Mouse (Mus musculus) hindbrain, embryonic 10.5 days (tissue): ENCODE results near the gene Kcnab2. TPM values are rescaled to one million over a fixed set of nuclear protein-coding genes. Genes with fewer than 3 reads are reported as not detected.

Source experiments
- DNase-seq: peaks from one replicate; pipeline ENCODE4 v3.0.0-alpha.2; 2017; ENCODE audit warnings: low spot score
- H3K27ac ChIP-seq: fragments of 300-500 bp; sonication (generic); 2 replicates; pipeline ENCODE4 v1.5.1; 2016; ENCODE audit warnings: mild to moderate bottlenecking, moderate library complexity
- H3K27me3 ChIP-seq: fragments of 300-500 bp; sonication (generic); 2 replicates; pipeline ENCODE4 v1.6.1; 2016; ENCODE audit warnings: mild to moderate bottlenecking; ENCODE audit not compliant: poor library complexity, insufficient read depth, severe bottlenecking
- H3K36me3 ChIP-seq: fragments of 300-500 bp; sonication (generic); 2 replicates; pipeline ENCODE4 v1.6.1; 2016; ENCODE audit warnings: mild to moderate bottlenecking, moderate library complexity
- H3K4me1 ChIP-seq: fragments of 300-500 bp; sonication (generic); replicated peaks from 2 replicates; pipeline ENCODE4 v1.6.1; 2016; ENCODE audit warnings: mild to moderate bottlenecking
- H3K4me3 ChIP-seq: fragments of 300-500 bp; sonication (generic); 2 replicates; pipeline ENCODE4 v1.5.1; 2016; ENCODE audit warnings: mild to moderate bottlenecking, moderate library complexity
- H3K9me3 ChIP-seq: fragments of 300-500 bp; sonication (generic); 2 replicates; pipeline ENCODE4 v1.6.1; 2016; ENCODE audit warnings: mild to moderate bottlenecking, moderate library complexity
- WGBS: fragments of 180-500 bp; shearing (Covaris S2); methylation state at CpG from one replicate; pipeline ENCODE4 v1.1.7; 2016; 5-methylcytosine and 5-hydroxymethylcytosine counted together
- polyA plus RNA-seq: library from polyadenylated mRNA; unstranded; fragments of >200 nt; fragmentation: Nextera tagmentation; extraction: Ambion mirVana; gene quantifications from 2 replicates; pipeline ENCODE4 v1.2.1, GENCODE M21; 2016

Gene Kcnab2
- 11.6 and 16.0 TPM in 2 replicates for polyA plus RNA-seq

DNA sequence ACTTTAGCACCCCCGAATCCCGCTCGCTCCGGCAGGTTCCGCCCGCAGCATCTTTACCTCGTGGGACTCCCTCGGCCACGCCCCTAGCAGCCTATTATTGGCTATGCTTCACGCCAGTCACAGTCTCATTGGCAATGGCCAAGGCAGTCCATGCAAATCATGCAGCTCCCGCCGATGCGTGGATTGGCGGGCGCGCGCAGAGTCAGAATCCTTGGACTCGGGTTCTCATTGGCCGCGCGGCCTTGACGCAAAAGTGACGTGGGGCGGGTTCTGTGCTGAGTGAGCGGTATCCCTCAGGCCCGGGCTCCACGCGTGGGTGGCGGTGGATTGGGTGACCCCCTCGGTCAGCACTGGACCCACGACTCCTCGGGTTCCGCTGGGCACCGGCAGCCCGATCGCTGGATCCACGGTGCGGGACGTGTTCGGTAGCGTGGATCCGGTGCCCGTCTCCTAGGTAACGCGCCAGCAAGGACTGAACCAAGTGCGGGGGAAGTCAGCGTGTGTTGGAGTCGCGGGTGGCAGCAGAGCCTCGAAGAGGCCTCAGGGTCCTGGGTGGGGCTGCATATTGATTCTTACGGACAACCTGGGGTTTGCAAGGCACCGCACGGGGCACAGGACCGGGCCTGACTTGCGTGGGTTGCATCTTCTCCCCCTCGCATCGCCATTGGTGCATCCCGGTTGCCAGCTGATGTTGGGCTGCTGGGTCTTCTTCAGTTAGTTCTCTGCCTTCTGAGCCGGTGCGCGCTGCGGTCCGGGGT, at the start of gene Kcnab2:
Gene Kcnab2, minus strand, starts transcription at position 406 of the 758 bp plus-strand sequence.
- peak within 1 kb of the TSS; percentile 99 for H3K27ac ChIP-seq
- H3K4me1 ChIP-seq, result peaks cover 27% of the 10 kb centered on the region
- peak within 1 kb of the TSS; percentile 79 for H3K4me3 ChIP-seq
- peak; percentile 99 for DNase-seq
- H3K9me3 ChIP-seq, result peaks cover 3% of the 10 kb centered on the region; the same call in 1 of the 2 replicates
- peaks cover 3% of the 10 kb centered on the region; the same call in 1 of the 2 replicates for H3K36me3 ChIP-seq
- H3K27me3 ChIP-seq, result peaks cover 26% of the 10 kb centered on the region
- under 1% methylated on average over 63 of the region's 63 CpGs for WGBS

DNA sequence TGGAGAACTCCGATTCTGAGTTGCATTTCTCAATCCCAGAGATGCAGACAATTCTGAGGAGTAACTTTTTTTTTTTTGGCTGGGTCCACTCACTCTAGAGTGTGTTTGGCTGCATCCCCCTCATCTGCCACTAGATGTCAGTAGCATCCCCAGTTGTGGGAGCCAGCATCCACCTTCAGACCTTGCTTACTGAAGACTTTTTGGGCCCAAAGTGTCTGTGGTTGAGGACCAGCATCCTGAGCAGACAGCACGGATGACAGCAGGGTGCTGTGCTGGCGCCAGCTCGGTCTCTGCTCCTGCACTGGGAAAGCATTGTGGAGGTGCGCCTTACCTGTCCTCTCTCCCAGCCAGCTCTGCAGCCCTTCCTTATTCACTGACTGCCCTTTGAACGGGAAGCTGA, 42.4 kb upstream of the Kcnab2 start:
- Histone ChIP-seq H3K27me3 (no peaks in the 10 kb centered on the region), H3K4me3 (no peak overlapping the region), H3K36me3 (peaks cover 19% of the 10 kb centered on the region), H3K9me3 (no peaks in the 10 kb centered on the region), H3K4me1 (0 out of 2 replicates have a peak, but pooled peaks cover 3% of the 10 kb centered on the region), H3K27ac (no peak overlapping the region)
- 38% methylated on average over 6 of the region's 6 CpGs for WGBS
- DNase-seq, result peak; percentile 68

DNA sequence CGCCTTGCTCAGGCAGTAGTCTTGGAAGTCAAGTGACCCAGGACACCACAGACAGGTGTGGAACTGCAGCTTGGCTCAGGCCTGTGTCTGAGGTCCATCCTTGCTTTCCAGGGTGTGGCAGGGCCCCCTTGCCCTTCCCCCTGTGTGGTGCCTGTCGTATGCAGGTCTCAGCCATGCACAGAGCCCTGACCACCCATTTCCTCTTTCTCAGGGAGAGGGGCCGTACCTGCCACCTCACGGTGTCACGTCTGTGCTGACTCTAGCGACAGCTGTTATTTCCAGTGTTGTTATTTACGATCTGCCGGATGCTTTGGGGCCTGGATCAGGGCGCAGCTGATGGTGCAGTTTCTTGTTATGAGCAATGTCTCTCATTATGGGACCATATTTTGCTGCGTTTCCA, 41.4 kb upstream of the Kcnab2 start:
- no peak for DNase-seq
- 85% methylated on average over 10 of the region's 10 CpGs for WGBS
- H3K4me1 ChIP-seq, result 0 out of 2 replicates have a peak, but pooled peaks cover 3% of the 10 kb centered on the region
- H3K4me3 ChIP-seq, result no peak overlapping the region
- peaks cover 10% of the 10 kb centered on the region for H3K36me3 ChIP-seq
- no peaks in the 10 kb centered on the region for H3K27me3 ChIP-seq
- H3K9me3 ChIP-seq, result no peaks in the 10 kb centered on the region
- H3K27ac ChIP-seq, result no peak overlapping the region

DNA sequence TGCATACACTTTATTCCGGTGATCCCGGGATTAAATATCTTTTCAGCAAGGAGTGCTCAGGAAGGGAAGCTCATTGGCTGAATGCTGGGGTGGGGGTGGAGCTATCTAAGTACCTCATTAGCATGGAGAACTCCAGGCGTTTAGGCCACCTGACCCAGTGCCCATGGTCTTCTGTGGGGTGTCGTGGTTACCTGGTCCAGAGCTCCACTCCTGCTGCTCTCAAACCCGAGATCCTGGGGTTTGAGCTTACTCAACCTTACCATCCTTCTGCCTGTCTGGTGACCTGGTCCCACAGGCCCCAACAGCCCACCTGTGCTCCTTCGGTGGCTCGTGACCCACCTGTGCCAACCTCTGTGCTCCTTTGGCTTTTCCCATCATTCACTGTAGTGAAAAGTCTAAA, 37.2 kb upstream of the Kcnab2 start:
- peaks cover 9% of the 10 kb centered on the region for H3K36me3 ChIP-seq
- WGBS, result 85% methylated on average over 7 of the region's 7 CpGs
- no peak overlapping the region for H3K27ac ChIP-seq
- H3K9me3 ChIP-seq, result peaks cover 4% of the 10 kb centered on the region; the same call in 1 of the 2 replicates
- peaks cover 21% of the 10 kb centered on the region for H3K4me1 ChIP-seq
- no peak overlapping the region for H3K4me3 ChIP-seq
- no peak for DNase-seq
- no peaks in the 10 kb centered on the region for H3K27me3 ChIP-seq

DNA sequence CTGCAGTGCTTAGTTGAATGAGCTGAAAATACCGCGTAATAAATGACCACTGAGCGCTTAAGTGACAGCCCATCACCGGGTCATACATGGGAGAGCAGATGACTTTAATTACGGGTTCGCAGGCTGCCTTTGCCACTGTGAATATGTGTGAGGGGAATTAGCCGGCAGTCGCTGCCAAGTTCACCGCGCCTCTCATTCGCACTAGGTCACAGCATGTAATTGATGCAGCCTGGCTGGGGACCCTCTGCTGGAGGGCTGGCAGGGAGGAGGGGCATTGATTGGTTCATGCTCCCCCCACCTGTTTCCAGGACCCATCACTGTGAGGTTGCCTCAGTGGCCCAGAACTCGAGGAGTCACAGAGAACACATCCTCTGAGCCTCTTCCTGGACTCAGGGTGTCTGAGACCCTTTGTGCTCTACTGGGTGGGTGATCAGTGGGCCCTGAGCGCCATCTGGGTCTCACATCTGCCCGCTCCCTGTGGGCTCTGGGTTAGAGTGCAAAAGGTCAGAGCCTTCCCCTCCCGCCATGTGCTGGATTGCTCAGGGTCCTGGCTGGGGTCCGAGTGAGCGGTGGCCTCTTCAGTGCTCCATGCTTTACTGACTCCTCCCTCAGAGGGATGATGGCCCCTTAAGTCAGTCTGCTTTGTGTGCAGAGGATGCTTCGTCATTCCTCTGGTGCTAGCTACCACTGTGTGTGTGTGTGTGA, 34.7 kb upstream of the Kcnab2 start:
- peaks cover 21% of the 10 kb centered on the region for H3K4me1 ChIP-seq
- peaks cover 34% of the 10 kb centered on the region for H3K36me3 ChIP-seq
- H3K9me3 ChIP-seq, result peaks cover 8% of the 10 kb centered on the region; the same call in 1 of the 2 replicates
- peak; percentile 43 for DNase-seq
- no peaks in the 10 kb centered on the region for H3K27me3 ChIP-seq
- WGBS, result 55% methylated on average over 18 of the region's 18 CpGs
- H3K27ac ChIP-seq, result peak overlapping the region; percentile 72
- H3K4me3 ChIP-seq, result no peak overlapping the region

DNA sequence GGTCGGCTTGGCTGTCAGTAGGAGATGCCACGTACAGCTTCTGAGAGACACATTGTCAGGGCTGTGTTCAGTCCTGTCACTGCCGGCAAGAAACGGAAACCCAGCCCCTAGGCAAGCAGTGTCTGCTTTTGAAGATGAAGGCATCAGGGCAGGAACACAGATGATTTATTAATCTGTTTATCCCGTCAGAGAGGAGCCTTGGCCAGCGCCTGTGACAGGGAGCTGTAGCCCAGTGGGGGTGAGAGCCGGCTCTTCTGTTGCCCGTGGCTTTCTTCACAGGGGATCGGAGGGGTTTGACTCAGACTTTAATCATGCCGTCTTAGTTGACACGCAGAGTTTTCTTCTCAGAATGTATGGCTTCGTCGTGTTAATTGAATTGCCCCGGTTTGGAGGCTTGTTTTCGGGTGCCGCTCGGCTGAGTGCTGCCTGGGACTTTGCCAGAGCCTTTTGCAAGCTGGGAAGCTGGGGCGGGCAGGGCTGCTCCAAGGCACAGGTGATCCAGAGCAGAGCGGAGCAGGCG, 16.7 kb upstream of the Kcnab2 start:
- Histone ChIP-seq H3K27me3 (no peaks in the 10 kb centered on the region), H3K27ac (no peak overlapping the region), H3K4me1 (no peaks in the 10 kb centered on the region), H3K9me3 (peaks cover 4% of the 10 kb centered on the region; the same call in 1 of the 2 replicates), H3K4me3 (no peak overlapping the region), H3K36me3 (peaks cover 36% of the 10 kb centered on the region)
- no peak for DNase-seq
- 54% methylated on average over 20 of the region's 20 CpGs for WGBS

DNA sequence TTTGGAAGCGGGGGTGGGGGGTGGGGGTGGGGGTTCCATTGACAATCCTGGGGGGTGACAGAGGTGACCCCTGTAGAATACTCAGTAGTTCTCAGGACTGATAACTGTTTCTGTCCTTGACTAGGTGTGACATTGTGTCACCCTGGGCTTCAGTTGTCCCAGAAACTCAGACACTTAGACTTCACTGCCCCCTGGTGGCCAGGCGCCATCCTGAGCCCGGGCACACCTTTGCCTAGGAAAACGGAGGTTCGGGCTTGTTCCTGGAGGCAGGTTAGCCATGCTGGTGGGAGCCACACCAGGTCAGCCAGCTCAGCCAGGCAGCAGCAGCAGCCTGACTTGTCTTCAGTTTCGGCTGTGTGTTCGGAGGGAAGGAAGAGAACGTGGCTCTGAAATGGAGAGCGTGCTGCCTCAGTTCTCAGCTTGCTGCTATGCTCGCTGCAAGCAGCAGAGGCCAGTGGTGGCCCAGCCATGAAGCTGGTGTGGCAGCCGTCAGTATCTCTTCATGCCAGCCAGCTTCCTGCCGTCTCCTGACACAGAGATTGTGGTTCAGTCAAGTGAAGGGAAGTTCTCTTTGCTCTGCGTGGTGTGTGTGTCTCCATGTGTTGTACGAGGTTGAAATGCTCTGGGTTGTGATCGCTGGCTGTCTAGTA, 13.7 kb upstream of the Kcnab2 start:
- peak; percentile 69 for DNase-seq
- Histone ChIP-seq H3K4me1 (no peaks in the 10 kb centered on the region), H3K27me3 (no peaks in the 10 kb centered on the region), H3K9me3 (no peaks in the 10 kb centered on the region), H3K27ac (no peak overlapping the region), H3K36me3 (peaks cover 35% of the 10 kb centered on the region), H3K4me3 (no peak overlapping the region)
- WGBS, result 50% methylated on average over 15 of the region's 15 CpGs

DNA sequence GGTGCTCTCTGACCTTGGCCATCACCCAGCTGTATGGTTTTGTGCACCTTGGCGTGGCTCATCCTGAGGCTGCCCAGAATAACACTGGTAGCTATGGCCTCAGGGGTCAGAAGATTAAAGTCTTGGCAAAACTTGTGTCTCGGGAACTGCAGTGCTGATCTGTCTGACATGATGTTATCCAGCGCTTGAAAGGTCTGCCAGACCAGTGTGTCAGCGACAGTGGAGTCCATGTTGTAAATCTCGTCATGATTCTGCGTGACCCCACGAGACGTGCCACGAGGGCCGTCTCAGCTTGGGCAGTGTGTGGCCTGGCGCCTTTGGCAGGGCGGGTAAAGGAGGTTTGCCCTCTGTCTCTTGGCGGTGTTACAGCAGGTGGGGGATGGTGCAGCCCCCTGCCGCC, 12.6 kb upstream of the Kcnab2 start:
- Histone ChIP-seq H3K9me3 (no peaks in the 10 kb centered on the region), H3K4me3 (no peak overlapping the region), H3K27me3 (no peaks in the 10 kb centered on the region), H3K27ac (no peak overlapping the region), H3K4me1 (no peaks in the 10 kb centered on the region), H3K36me3 (peaks cover 35% of the 10 kb centered on the region)
- 92% methylated on average over 14 of the region's 14 CpGs for WGBS
- no peak for DNase-seq

DNA sequence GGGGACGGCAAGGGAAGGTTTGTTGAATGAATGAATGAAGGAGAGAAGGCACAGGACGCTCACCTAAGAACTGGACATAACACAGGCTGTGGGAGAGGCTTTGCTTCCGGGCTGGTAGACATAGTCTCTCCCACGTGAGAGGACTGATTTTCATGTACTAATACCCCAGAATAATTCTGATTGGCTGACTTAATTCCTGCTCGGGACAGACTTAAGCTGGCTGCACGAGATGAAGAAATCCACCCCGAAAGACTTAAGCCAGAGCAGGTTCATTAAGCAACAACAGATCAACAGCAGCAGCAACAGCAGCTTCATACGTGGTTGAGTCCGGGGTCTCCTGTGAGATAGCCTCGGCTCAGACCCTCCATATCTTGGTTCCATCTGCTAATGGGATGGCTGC, 10.4 kb upstream of the Kcnab2 start:
- WGBS, result 87% methylated on average over 10 of the region's 10 CpGs

DNA sequence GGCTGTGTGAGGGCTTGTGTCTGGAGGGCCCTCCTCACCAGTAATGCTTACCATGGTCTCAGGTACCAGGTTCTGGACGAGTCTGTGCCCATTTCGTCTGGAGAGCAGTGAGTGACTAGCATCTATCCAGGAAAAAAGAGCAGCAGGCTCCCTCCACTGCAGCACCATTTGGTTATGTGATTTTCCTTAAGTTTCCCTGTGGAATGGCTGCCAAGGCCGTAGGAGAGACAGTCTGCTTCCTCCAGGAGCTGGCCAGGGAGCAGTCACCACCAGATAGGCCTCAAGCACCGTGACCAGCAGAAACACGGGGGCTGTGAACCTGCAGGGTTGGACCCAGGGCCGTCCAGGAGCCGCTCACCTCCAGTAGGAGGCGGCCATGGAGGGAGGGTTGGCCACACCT, 2.8 kb upstream of the Kcnab2 start:
- H3K27ac ChIP-seq, result no peak overlapping the region
- H3K9me3 ChIP-seq, result no peaks in the 10 kb centered on the region
- DNase-seq, result no peak
- WGBS, result 60% methylated on average over 8 of the region's 8 CpGs
- no peak overlapping the region for H3K4me3 ChIP-seq
- H3K27me3 ChIP-seq, result peaks cover 16% of the 10 kb centered on the region
- peaks cover 35% of the 10 kb centered on the region for H3K4me1 ChIP-seq
- H3K36me3 ChIP-seq, result peaks cover 7% of the 10 kb centered on the region; the same call in 1 of the 2 replicates

More for the DNA sequence above, 10.4 kb upstream of the Kcnab2 start:
- H3K27me3 ChIP-seq, result no peaks in the 10 kb centered on the region
- 0 out of 2 replicates have a peak, but pooled peaks cover 8% of the 10 kb centered on the region for H3K4me1 ChIP-seq
- H3K36me3 ChIP-seq, result peaks cover 42% of the 10 kb centered on the region
- H3K27ac ChIP-seq, result no peak overlapping the region
- no peaks in the 10 kb centered on the region for H3K9me3 ChIP-seq
- no peak overlapping the region for H3K4me3 ChIP-seq
- no peak for DNase-seq

DNA sequence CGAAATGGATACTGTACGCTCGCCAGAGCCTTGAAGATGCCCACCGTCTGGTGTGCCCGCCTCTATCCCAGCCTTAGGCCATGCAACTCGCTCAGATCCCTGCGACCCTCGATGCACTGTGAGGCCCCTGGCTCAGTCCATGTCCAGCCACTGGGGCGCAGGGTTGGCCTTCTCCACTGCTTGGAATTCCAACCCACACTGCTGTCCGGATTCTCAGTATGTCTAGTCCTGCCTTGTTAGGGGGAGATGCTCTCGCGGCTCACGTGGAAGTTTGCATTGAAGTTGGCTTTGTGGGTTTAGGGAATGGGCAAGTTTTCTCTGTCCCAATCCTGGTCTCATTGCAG, 525 bp upstream of the Kcnab2 start:
- WGBS, result 1% methylated on average over 13 of the region's 13 CpGs
- H3K4me3 ChIP-seq, result peak overlapping the region; percentile 79
- peaks cover 26% of the 10 kb centered on the region for H3K27me3 ChIP-seq
- peak overlapping the region; percentile 99 for H3K27ac ChIP-seq
- DNase-seq, result no peak
- no peaks in the 10 kb centered on the region for H3K36me3 ChIP-seq
- peaks cover 27% of the 10 kb centered on the region for H3K4me1 ChIP-seq
- no peaks in the 10 kb centered on the region for H3K9me3 ChIP-seq

DNA sequence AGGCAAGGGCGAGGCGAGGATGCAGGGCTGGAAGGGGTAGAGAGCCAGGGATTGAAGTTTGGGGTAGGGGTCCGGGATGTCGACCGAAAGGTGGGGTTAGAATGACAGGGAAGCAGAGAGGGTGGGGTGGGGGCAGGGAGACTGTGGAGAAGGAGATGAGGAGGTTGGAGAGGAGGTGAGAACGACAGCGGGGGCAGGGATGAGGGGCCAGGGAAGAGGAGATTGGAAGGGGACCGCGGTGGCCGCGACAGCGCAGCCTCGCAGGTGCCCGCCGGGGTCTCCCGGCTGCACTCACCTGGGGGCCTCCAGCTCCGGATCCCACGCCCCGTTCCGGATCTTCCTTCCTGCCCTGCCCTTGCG, 585 bp downstream of the Kcnab2 start:
- H3K27ac ChIP-seq, result peak overlapping the region; percentile 99
- peaks cover 9% of the 10 kb centered on the region; the same call in 1 of the 2 replicates for H3K36me3 ChIP-seq
- H3K27me3 ChIP-seq, result peaks cover 26% of the 10 kb centered on the region
- DNase-seq, result no peak
- peaks cover 27% of the 10 kb centered on the region for H3K4me1 ChIP-seq
- 1% methylated on average over 21 of the region's 21 CpGs for WGBS
- peak overlapping the region; percentile 79 for H3K4me3 ChIP-seq
- peaks cover 9% of the 10 kb centered on the region for H3K9me3 ChIP-seq
